Mouse (Mus musculus): Measurements from ENCODE around the gene Iqsec3.

- no peak for TF ChIP-seq ZC3H11A (IDR thresholded peaks at IDR 0.05; ENCODE audit: borderline replicate concordance, low read depth, low read length)
- no peak for TF ChIP-seq MAFK (IDR thresholded peaks at IDR 0.05; ENCODE audit: insufficient read depth, low read depth, low read length)
- TF ChIP-seq ZNF384 (IDR thresholded peaks at IDR 0.05; ENCODE audit: low read depth, low read length): no peak
- no peak for TF ChIP-seq HCFC1 (IDR thresholded peaks at IDR 0.05; ENCODE audit: borderline replicate concordance, insufficient read depth, low read length)
Observed at GRCm38 (mm10) chr6:121357232-121357631, 116.2 kb downstream of the Iqsec3 start.
